Mouse (Mus musculus) R1 (cell line): ENCODE data around the gene Egfl8.

Experiments
- DNase-seq: peaks from one replicate; pipeline ENCODE4 v3.0.0-alpha.2; 2018; ENCODE audit warnings: low read depth, low spot score

The Egfl8 gene

DNA sequence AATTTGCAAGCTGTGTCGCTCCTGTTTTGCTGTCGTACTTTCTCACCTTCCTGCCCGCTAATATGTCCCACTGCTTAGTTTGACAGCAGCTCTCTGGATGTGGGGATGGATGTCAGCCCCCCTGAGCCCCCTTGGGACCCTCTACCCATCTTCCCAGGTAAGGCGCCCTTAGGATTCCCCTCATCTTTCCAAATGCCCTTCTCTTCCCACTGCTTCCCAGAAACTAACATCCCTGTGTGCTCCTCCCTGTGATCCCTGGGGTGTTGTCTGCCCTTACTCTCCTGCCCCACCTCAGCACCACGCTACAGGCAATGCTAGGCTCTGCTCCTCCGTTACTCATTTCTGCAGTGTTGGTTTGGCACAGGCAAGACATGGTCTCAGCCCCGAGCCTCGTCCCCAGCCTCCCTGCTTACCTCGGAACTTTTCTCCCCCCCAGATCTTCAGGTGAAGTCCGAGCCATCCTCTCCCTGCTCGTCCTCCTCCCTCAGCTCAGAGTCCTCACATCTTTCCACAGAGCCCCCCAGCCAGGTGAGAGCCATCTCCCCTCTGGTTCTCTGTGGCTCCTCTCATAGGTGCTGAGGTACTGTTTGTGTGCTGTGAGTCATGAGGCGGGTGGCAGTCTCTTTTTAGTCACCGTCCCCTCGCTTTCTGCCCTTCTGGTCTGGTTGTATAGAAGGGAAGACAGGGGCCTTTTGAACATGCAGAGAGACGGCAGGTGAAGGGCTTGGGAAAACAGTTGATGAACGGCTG is 32.5 kb upstream of the Egfl8 start:
- DNase-seq = no peak

DNA sequence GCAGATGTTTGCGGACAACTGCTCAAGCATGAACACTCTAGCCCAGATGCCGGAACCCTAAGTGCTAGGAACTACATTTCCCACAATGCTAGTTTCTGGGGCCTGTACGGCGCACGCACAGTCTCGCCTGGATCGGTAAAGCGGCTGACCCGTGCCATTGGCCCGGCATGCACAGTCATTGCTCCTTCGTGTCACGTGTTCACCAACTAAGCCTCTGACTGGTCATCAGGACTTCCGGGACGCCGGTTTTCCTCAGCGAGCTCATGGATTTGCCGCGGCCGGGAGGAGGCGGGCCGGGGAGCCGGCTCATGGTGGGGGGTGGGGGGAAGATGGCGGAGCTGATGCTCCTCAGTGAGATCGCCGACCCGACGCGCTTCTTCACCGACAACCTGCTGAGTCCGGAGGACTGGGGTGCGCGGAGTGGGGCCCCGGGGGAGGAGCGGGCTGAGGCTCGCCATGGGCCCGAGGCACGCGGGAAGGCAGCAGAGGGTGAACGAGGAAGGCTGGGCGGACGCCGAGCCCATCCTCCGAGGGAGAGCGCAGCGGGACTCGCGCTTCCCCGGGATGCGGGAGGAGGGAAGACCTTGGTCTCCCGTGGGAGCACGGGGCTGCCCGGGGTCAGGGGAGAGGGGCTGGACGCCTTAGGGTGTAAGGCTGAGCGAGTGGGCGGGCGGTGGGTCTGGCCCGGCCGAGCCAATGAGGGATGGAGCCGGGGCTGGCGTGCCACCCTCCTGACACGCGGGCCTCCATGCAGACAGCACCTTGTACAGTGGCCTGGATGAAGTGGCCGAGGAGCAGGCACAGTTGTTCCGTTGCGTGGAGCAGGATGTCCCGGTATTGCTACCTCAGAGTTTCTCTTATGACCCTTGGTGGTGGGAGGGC is 31.4 kb upstream of the Egfl8 start, which contains the start of gene Atf6b:
Gene Atf6b (plus strand): TSS at position 241 of the 882 bp plus-strand sequence.
- peak; percentile 99 for DNase-seq

DNA sequence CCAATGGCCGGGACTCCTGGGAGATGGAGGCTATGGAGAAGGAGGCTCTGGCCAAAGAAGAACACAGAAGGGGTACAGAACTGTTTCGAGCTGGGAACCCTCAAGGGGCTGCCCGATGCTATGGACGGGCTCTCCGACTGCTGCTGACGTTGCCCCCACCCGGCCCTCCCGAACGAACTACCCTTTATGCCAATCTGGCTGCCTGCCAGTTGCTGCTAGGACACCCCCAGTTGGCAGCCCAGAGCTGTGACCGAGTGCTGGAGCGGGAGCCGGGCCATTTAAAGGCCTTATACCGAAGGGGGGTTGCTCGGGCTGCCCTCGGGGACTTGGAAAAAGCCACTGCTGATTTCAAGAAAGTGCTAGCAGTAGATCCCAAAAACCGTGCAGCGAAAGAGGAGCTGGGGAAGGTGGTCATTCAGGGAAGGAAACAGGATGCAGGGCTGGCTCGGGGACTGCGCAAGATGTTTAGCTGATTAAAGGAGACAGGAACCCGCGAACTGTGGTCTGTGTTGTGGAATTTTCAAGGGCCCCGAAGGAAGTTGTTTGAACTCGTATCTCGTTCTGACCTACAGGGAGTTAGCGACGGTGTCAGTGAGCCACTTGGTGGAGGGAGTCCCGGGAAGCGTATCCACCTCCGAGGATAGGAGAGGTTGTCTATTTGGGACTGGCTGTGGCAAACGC is 30.2 kb upstream of the Egfl8 start:
- no peak for DNase-seq

DNA sequence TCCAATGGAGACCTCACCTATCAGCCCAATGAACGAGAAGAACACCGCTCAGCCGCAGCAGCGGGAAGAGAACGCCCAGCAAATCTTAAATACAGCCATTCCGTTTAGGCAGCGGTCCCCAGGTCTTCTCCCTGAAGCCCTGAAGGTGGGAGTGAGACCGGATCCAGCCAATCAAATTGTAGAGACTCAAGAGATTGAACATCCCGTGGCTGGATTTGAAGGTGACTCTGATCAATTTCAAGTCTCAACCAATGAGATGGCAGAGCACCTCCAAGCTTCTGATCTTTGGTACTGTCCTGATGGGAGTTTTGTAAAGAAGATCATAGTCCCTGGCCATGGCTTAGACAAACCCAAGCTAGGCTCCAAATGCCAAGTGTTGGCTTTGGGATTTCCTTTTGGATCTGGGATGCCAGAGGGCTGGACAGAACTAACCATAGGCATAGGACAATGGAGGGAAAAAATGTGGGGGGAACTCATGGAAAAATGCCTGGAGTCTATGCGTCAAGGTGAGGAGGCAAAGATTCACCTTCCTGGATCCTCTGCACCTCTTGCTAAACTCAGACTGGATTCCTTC is 29.6 kb upstream of the Egfl8 start:
- DNase-seq = peak; percentile 89

DNA sequence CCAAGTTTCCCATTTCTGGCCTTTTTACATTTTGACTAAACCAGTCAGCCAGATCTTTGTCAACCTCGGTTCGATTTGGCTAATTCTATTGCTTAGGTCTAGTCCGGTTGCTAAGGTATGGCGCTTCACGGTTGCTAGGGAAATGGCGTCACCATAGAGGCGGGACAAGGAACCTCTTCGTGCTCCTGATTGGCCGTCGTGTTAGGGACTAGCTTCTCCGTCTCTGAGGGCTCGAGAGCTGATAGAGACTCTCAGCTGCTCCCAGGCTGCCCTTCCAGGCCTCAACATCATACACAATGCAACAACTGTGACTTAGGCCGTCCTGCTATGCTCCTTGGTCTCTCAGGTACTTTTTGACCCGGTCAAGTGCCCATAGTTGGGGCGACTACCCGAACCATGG is 28.8 kb upstream of the Egfl8 start, which contains the start of gene Fkbpl:
Gene Fkbpl (plus strand): TSS at position 157 of the 400 bp plus-strand sequence.
- DNase-seq = peak; percentile 99

DNA sequence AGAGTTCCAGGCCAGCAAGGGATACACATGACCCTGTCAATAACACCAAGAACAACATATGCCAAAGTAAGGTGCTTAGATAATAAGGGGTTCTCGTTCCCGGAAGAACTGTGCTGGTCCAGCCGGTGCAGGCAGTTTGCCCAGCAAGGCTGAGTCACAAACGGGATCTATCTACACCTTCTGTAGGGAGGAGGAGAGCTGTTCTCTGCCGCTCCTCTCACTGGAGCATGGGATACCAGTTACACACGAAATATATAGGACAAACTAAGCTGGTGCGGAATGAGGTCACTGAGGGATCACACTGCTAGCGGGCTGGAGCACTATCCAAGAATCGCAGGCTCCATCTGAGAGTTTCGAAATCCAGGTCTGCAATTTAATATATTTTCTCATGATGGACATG is 28.2 kb upstream of the Egfl8 start:
- no peak for DNase-seq

DNA sequence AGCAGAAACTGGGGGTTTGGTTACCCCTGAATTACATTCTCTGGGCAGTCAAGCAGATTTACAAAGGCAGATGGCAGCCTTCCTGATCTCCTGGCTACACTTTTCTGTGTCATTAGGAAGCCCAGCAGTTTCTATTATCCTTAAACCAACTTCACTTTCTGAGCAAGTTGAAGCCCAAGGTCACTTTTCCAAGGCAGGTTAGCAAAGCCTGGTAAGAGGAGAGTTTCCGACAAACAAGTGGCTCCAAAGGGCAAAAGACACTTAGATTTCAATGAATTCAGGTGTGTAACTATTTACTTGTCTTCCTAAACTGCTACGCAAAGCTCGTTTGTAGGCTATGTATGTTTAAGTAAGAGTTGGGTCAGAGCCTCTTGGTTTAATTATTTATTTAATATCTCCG is 27.6 kb upstream of the Egfl8 start:
- DNase-seq = no peak

DNA sequence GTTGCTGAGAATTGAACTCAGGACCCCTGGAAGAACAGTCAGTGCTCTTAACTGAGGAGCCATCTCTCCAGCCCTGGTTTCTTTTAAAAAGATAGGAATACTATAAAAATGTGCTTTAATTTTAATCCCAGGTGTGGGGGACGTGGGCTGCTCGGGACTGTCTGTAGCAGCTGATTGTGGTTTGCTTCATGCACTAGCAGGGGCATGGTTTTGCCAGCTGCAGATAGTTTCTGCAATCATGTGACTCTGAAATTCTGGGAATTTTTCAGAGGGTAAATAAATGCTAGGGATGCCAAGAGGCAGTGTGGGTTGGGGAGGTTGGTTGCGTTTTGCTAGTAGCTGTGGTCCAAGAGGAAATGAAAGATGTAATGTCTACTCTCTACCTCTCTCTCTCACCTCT is 26.2 kb upstream of the Egfl8 start:
- DNase-seq = no peak

DNA sequence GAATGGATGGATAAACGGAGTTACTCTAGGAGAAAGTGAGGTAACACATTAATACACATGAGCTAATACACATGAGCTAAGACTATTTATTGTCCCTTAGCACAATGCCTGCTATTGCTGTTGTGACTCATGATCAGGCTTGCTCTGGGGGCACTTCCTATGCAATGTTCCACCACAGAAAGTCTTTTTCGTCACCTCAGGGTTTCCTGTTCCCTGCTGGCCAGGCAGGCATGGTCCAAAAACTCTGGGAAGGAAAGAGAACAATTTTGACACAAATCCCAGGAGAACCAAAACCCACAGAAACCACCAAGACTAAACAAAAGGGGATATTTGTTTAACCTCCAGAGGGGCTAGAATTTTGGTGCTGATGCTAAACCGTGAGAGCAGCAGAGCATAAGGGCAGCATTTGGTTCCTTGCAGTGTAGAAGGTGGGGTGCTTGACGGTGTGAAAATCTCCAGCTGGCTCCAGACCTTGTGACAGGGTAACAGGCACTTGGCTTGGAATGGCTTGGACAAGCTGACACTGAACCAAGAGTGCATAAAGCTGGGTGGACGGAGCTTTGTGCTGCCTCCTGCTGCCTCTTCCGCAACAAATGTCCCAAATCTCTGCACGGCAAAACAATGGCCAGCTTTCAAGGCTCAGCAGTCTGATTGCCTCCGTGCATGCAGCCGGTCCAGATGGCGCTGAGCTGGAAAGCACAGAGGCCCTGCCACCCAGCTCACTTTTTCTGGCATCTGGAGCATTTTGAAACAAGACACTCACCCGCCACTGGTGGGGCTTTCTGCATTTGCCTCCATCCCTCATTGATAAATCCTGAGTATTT is 25.2 kb upstream of the Egfl8 start:
- no peak for DNase-seq

DNA sequence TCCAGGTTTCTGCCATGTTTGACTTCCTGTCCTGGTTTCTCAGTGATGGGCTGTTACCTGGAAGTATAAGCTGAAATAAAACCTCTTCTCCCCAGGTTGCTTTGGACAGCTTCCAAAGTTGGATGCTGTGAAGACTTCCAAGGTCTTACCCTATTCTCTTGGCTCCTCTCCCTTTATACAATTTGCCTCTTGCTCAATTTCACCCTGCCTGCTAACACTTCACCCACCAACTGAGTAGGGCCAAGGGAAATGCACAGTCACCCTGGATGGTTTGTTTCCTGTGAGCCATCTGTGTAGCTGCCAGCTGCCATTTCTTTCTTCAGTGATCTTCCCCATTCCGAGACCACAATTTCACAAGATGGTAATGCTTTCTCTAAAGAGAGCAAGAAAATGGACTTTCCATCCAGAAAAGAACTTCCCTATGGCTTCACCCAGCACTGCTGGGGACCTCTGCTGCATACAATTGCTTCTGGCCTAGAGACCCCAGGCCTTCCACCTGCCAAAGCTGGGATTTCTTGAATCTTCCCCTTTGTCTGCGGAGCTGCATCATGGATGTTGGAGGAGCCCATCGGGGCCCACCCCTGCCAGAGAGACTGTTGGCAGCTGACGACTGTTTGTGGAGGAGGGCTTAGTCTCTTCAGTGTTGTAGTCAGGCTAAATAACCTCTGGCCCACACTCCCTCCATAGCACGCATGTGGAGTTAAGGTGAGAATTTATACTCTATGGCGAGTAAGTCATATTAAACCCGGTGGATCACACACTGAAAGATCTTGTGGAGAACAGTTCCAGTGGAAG is 23.9 kb upstream of the Egfl8 start:
- DNase-seq = no peak

DNA sequence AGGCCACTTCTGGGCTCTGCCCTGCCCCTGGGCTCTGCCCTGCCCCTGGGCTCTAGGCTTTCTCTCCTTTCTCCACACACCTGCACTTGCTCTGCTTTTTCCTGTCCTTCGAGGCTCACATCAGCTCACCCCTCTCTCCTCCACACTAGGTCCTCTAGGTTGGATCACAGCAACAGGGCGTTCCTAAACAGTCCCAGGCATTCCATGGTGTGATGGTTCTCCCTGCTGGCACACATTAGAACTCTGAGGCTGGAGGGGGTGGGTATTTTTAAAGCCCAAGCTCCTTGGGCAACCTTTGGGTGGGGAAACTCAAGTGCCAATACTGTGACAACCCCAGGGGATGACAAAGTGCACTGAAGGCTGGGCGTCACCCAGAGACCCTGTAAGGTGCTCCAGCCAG is 21.7 kb upstream of the Egfl8 start:
- DNase-seq = no peak

DNA sequence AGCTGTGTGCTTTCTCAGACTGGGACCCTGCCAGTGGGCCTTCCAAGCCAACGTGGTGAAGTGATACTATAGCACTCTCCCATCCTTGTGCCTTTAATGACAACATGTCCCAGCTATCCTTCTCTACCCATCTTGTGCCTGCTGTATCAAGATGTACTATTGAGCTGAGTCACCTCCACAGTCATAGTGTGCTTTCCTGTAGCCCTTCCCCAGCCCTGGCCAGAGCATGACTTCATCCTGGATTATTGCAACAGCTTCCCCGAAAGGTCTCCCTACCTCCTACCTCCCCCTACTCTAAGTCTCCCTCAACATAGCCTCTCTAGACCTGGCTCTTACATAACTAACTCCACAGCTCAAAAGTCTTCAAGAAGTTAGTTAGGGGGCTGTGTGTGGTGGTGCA is 19.9 kb upstream of the Egfl8 start:
- DNase-seq = no peak

DNA sequence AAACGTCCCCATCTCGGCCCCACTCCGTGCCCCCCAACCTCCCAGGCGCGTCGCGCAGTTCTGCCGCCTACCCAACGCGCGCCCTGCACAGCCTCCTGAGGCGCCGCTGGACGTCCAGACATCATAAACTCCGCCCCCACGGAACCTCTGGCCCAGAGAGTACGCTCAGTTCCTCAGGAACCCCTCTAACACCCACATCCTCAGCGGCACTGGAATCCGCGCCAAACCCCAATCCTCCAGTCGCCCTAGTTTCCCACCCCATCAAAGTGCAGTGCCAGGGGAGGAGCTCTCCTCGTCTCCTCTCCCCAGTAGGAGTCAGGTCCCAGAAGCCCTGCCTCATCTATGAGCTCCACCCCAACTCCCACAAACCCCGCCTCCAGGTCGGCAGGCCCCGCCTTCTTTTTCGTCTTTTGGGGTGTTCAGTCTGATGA is 16.5 kb upstream of the Egfl8 start:
- DNase-seq = peak; percentile 94

DNA sequence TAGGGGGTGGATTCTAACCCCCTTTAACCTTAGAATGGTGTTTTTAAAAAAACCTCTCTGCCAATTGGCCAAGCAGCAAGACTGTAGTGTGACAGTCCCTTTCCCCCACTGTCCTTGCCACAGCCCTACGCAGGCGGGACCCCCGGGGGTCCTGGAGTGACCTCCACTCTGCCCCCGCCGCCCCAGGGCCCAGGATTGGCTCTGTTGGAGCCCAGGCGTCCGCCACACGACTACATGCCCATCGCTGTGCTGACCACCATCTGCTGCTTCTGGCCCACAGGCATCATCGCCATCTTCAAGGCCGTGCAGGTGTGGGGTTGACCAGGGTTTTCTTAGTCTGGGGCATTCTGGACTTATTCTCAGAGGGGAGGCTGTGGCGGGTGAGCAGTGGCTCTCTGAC is 15.9 kb upstream of the Egfl8 start:
- no peak for DNase-seq

DNA sequence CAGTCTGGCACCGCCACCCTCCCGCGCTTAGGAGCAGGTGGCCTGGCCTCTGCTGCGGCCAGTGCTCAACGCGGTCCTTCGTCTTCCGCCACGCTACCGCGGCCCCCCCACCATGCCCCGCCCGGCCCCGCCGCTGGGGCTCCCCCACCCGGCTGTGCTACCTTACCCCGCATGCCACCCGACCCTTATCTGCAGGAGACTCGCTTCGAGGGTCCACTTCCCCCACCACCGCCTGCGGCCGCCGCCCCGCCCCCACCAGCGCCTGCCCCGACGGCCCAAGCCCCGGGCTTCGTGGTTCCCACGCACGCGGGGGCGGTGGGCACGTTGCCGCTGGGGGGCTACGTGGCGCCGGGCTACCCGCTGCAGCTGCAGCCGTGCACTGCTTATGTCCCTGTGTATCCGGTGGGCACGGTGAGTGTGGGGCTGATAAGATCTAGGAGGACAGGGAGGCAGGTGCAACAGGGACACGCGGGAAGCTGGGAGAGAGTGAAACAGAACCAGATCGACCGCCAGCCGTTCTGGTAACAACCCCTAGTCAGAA is 15.1 kb upstream of the Egfl8 start:
- no peak for DNase-seq

DNA sequence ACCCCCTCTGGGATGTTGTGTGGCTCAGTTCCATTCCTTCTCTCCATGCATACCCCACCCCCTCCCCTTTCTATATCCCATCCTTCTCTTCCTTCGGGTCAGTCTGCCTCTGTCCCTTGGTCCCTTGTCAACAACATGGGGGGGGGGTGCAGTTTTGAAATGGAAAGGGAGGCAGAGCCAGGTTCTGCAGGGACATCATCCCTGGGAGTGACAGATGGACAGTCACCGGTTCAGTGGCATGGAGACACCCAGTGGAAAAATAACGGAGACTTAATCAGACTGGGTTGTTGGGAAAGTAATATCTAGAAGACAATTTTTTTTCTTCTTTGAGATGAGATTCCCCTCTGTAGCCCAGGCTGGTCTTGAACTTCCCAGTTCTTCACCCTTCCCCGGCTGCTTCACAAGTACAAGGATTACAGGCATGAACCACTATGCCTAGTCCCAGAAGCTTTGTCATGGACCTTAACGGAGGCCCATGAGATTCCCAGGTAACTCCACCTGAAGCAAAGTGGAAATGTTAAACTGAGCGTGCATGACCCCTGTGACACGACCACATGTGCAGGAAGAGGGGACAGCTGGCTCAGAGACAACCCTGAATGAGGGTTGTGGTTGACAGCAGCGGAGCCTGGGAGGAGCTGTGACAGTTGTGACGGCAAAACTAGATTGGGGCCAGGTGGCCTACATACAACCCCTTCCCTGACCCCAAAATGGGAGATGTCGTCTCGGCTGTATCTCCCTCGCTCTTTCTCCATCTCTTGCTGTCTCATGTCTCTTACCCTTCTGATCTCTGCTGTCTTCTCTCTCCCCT is 14.2 kb upstream of the Egfl8 start:
- DNase-seq = no peak

DNA sequence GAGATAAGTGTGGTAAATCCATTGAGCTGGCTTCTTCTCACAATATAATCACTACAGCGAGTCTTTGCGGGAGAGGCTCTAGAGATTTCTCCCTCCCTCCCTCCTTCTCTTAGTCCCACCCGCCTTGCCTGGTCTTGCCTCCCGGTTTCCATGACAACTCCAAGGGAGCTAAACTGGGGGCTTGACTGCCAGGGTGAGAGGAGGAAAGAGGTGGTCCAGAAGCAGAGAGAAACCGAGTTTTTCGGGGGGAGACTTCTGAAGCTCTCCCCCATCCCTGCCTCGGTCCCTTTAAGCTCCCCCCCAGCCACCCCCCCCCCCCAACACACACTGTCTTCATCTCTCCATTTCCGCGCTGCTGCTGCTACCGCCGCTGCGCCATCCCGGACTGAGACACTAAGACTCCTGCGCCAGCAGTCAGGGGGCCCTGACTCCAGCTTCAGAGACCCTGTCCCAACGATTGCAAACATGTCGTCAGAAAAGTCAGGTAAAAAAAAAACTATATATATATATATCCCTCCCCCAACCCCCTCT is 13.5 kb upstream of the Egfl8 start, which contains the start of gene Prrt1:
Gene Prrt1 (plus strand): TSS at position 313 of the 531 bp plus-strand sequence.
- DNase-seq = peak; percentile 85

DNA sequence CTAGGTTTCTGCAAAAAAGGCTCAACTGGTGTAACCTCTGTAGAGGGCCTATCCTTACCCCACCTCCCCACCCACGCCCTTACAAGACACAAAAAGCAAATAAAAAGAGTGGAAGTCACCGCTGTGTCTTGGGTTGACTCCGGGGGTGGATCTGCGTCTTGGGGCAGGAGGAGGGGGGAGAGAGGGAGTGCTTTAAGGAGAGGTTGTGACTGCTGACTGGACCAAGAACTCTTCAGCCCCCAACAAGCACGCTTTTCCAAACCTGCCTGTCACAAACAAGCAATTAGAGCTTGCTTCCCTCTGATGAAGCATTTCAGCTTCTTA is 12.8 kb upstream of the Egfl8 start:
- no peak for DNase-seq
